Mouse (Mus musculus) limb, embryonic 11.5 days (tissue): ENCODE measurements at regions not wholly inside any gene's neighbourhood (a gene's known extent, or its start where the extent isn't known, plus 50 kb on each side); places are given as distances from the start of the nearest gene placed in this dataset.

Experiments used
- ATAC-seq: fragments of 200-750 bp; cut with Nextera tagmentation; 2 replicates; pipeline ENCODE4 v1.8.0; 2017; ENCODE audit warnings: low read depth; ENCODE audit not compliant: insufficient number of reproducible peaks, low FRiP score, low TSS enrichment
- DNase-seq: peaks from one replicate; pipeline ENCODE4 v3.0.0-alpha.2; 2015; ENCODE audit warnings: low spot score
- H3K27ac ChIP-seq: fragments of 300-500 bp; sonication (generic); replicated peaks from 2 replicates; pipeline ENCODE4 v1.5.1; 2014; ENCODE audit warnings: low read depth, mild to moderate bottlenecking, low read length
- H3K27me3 ChIP-seq: fragments of 300-500 bp; sonication (generic); 2 replicates; pipeline ENCODE4 v1.6.1; 2014; ENCODE audit warnings: mild to moderate bottlenecking, low read length, mixed read lengths; ENCODE audit not compliant: control insufficient read depth, insufficient read depth
- H3K36me3 ChIP-seq: fragments of 300-500 bp; sonication (generic); 2 replicates; pipeline ENCODE4 v1.6.1; 2014; ENCODE audit warnings: mild to moderate bottlenecking, low read length, moderate library complexity, mixed read lengths; ENCODE audit not compliant: control insufficient read depth, insufficient read depth
- H3K4me1 ChIP-seq: fragments of 300-500 bp; sonication (generic); 2 replicates; pipeline ENCODE4 v1.6.1; 2014; ENCODE audit warnings: low read length, mixed read lengths; ENCODE audit not compliant: control insufficient read depth, insufficient read depth
- H3K4me2 ChIP-seq: fragments of 300-500 bp; sonication (generic); 2 replicates; pipeline ENCODE4 v1.6.1; 2014; ENCODE audit warnings: low read depth, mild to moderate bottlenecking, moderate library complexity; ENCODE audit not compliant: severe bottlenecking
- H3K4me3 ChIP-seq: fragments of 300-500 bp; sonication (generic); 2 replicates; pipeline ENCODE4 v1.5.1; 2014; ENCODE audit warnings: low read depth, low read length
- H3K9ac ChIP-seq: fragments of 300-500 bp; sonication (generic); 2 replicates; pipeline ENCODE4 v1.6.1; 2014; ENCODE audit warnings: mild to moderate bottlenecking, low read length
- H3K9me3 ChIP-seq: fragments of 300-500 bp; sonication (generic); 2 replicates; pipeline ENCODE4 v1.6.1; 2016; ENCODE audit warnings: low read length; ENCODE audit not compliant: control insufficient read depth
- WGBS: fragments of 180-500 bp; shearing (Covaris S2); extraction: QIAGEN DNeasy Blood & Tissue Kit; methylation state at CpG from one replicate; pipeline ENCODE4 v1.1.7; 2014; 5-methylcytosine and 5-hydroxymethylcytosine counted together

GRCm38 (mm10) chr9:31794911-31795310, 118.4 kb downstream of the Barx2 start:
- no peak overlapping the region for H3K4me2 ChIP-seq
- WGBS = 93% methylated on average over 2 of the region's 2 CpGs
- H3K4me3 ChIP-seq = no peak overlapping the region
- ATAC-seq (no peak), DNase-seq (no peak)
- H3K36me3 ChIP-seq = no peaks in the 10 kb centered on the region
- no peaks in the 10 kb centered on the region for H3K9me3 ChIP-seq
- no peak overlapping the region for H3K27ac ChIP-seq
- H3K4me1 ChIP-seq = no peaks in the 10 kb centered on the region
- H3K27me3 ChIP-seq = no peaks in the 10 kb centered on the region
- H3K9ac ChIP-seq = no peak overlapping the region

GRCm38 (mm10) chr9:31775956-31776355, 137.3 kb downstream of the Barx2 start:
- no peaks in the 10 kb centered on the region for H3K36me3 ChIP-seq
- no peak overlapping the region for H3K27ac ChIP-seq
- WGBS = 89% methylated on average over 3 of the region's 3 CpGs
- no peaks in the 10 kb centered on the region for H3K4me1 ChIP-seq
- H3K27me3 ChIP-seq = no peaks in the 10 kb centered on the region
- no peak overlapping the region for H3K4me3 ChIP-seq
- no peak overlapping the region for H3K9ac ChIP-seq
- DNase-seq (no peak), ATAC-seq (no peak)
- no peak overlapping the region for H3K4me2 ChIP-seq
- H3K9me3 ChIP-seq = no peaks in the 10 kb centered on the region

- H3K9me3 ChIP-seq = no peaks in the 10 kb centered on the region
- no peak overlapping the region for H3K4me3 ChIP-seq
- H3K36me3 ChIP-seq = no peaks in the 10 kb centered on the region
- WGBS = 84% methylated on average over 4 of the region's 4 CpGs
- no peak overlapping the region for H3K4me2 ChIP-seq
- no peak for DNase-seq
- H3K27ac ChIP-seq = no peak overlapping the region
- no peaks in the 10 kb centered on the region for H3K27me3 ChIP-seq
- no peaks in the 10 kb centered on the region for H3K4me1 ChIP-seq
- ATAC-seq = no peak
- H3K9ac ChIP-seq = no peak overlapping the region
These were observed 147.9 kb downstream of the Barx2 start for GRCm38 (mm10) chr9:31765401-31765800.

DNA sequence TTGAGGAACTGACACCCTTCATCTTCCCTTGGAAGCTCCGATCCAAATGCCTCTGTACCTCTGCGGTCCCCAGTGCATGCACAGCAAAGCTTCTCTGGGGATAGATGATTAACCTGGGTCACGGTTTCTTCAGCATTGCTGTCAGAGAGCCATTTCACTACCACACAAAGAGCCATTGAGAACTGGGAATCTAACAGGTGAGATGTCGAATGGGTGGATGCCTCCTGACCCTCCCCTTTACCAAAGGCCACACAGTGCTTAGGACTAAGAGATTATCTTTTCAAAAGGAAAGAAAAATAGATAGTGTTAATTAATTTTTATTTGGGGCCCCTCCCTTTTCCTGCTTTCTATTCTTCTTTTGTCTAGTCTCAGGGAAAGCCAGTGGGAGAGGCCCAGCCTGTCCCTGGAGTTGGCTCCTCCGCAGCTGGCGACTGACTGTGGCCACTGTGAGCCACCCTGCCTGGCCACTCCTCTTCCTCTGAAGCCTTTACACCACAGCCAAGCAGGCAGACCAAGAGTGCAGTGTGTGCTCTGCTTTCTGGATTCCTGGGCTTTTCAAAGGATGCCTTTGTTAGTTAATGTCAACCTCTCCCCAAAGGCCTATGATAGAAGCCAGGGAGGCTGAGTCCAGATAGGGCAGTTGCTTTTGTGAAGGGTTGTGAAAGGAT, 155.2 kb downstream of the Barx2 start:
- Histone ChIP-seq H3K27ac (no peak overlapping the region), H3K9ac (no peak overlapping the region), H3K36me3 (no peaks in the 10 kb centered on the region), H3K4me3 (no peak overlapping the region), H3K9me3 (no peaks in the 10 kb centered on the region), H3K4me1 (no peaks in the 10 kb centered on the region), H3K27me3 (no peaks in the 10 kb centered on the region), H3K4me2 (no peak overlapping the region)
- 78% methylated on average over 6 of the region's 6 CpGs for WGBS
- DNase-seq (no peak), ATAC-seq (no peak)

DNA sequence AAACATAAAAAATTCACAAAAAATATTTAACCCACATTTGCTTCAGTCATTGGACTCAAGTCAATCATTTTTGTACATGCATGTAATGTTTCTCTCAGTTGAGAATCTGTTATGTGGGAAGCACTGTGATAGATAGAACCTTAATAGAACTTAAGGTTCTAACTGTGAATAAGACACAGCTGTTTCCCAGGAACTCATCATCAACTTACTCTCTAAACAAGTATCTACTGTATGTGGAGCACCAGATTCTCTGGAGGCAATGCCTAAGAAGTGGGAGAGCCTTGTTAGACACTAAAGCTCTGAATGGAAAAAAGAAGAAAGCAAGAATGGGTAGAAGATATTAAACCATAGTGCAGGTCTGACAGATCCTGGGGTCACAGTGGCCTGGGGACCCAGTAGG, 182.8 kb downstream of the Barx2 start:
- H3K9ac ChIP-seq = no peak overlapping the region
- H3K4me2 ChIP-seq = no peak overlapping the region
- no peaks in the 10 kb centered on the region for H3K4me1 ChIP-seq
- DNase-seq = no peak
- H3K27ac ChIP-seq = no peak overlapping the region
- H3K4me3 ChIP-seq = no peak overlapping the region
- no peaks in the 10 kb centered on the region for H3K9me3 ChIP-seq
- no peak for ATAC-seq
- no peaks in the 10 kb centered on the region for H3K27me3 ChIP-seq
- no peaks in the 10 kb centered on the region for H3K36me3 ChIP-seq

DNA sequence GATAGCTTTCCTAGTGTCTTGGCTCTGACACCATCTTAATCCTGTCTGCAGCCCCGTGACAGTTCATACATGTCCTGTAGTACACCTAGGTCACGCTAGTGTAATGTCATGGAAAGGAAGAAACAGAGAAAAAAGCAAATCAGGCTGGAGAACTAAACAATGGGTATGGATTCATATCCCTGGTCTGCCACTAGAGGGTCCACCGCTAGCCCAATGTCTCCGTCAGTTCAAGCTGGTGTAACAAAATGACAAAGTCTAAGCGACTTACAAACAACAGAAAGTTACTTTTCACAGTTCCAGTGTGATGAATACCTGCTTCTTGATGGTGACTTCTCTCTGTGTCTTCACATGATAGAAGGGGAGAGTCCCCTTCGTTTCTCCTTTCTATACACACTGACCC, 194.0 kb downstream of the Barx2 start:
- 64% methylated on average over 6 of the region's 6 CpGs for WGBS
- H3K4me1 ChIP-seq = no peaks in the 10 kb centered on the region
- no peak for ATAC-seq
- no peaks in the 10 kb centered on the region for H3K27me3 ChIP-seq
- no peaks in the 10 kb centered on the region for H3K9me3 ChIP-seq
- H3K4me2 ChIP-seq = no peak overlapping the region
- no peak for DNase-seq
- no peak overlapping the region for H3K9ac ChIP-seq
- H3K36me3 ChIP-seq = no peaks in the 10 kb centered on the region
- no peak overlapping the region for H3K4me3 ChIP-seq
- no peak overlapping the region for H3K27ac ChIP-seq

GRCm38 (mm10) chr9:31710022-31710421, 203.2 kb downstream of the Barx2 start:
- ATAC-seq (no peak), DNase-seq (no peak)
- H3K4me3 ChIP-seq = no peak overlapping the region
- no peak overlapping the region for H3K4me2 ChIP-seq
- no peaks in the 10 kb centered on the region for H3K27me3 ChIP-seq
- no peaks in the 10 kb centered on the region for H3K4me1 ChIP-seq
- H3K27ac ChIP-seq = no peak overlapping the region
- no peaks in the 10 kb centered on the region for H3K36me3 ChIP-seq
- 64% methylated on average over 2 of the region's 2 CpGs for WGBS
- H3K9me3 ChIP-seq = no peaks in the 10 kb centered on the region
- H3K9ac ChIP-seq = no peak overlapping the region

- no peak for ATAC-seq
- Histone ChIP-seq H3K27ac (no peak overlapping the region), H3K27me3 (no peaks in the 10 kb centered on the region), H3K36me3 (no peaks in the 10 kb centered on the region), H3K9me3 (no peaks in the 10 kb centered on the region), H3K4me2 (no peak overlapping the region), H3K9ac (no peak overlapping the region), H3K4me3 (no peak overlapping the region), H3K4me1 (no peaks in the 10 kb centered on the region)
- no peak for DNase-seq
- 80% methylated on average over 6 of the region's 7 CpGs for WGBS
These were observed 206.6 kb downstream of the Barx2 start for GRCm38 (mm10) chr9:31706688-31707087.

- ATAC-seq = no peak
- DNase-seq = no peak
- Histone ChIP-seq H3K4me2 (no peak overlapping the region), H3K4me1 (peaks cover 12% of the 10 kb centered on the region), H3K4me3 (no peak overlapping the region), H3K36me3 (no peaks in the 10 kb centered on the region), H3K9me3 (no peaks in the 10 kb centered on the region), H3K27me3 (no peaks in the 10 kb centered on the region), H3K27ac (no peak overlapping the region), H3K9ac (no peak overlapping the region)
- WGBS = 74% methylated on average over 7 of the region's 7 CpGs
These were observed 222.3 kb downstream of the Barx2 start for GRCm38 (mm10) chr9:31690921-31691475.
